Mouse (Mus musculus): ENCODE measurements around the gene Rhobtb3. TPM values are rescaled to one million over a fixed set of nuclear protein-coding genes. Genes with fewer than 3 reads are reported as not detected.
A peak's percentile ranks its signal among the peaks of the same experiment; 100 is the strongest.
"Not testable (repeated sequence)": the region's sequence is repeated elsewhere in the genome, so short reads cannot be mapped to it uniquely, and the experiment has no call there.

Rhobtb3 gene
- total RNA-seq, 4 experiments from 2014 or later = 18.7 to 21.6 (median 20.0) TPM

- DNase-seq (ENCODE audit: low spot score in 2 of 2) = no peak
These were observed 13.7 kb downstream of the Rhobtb3 start for GRCm38 (mm10) chr13:75930023-75930422.

GRCm38 (mm10) chr13:75929071-75929470 lies 14.7 kb downstream of the Rhobtb3 start:
- DNase-seq (ENCODE audit: low spot score in 2 of 2) = not testable (repeated sequence)

- no peak for DNase-seq (ENCODE audit: low spot score in 2 of 2)
These were observed 15.8 kb downstream of the Rhobtb3 start for GRCm38 (mm10) chr13:75927951-75928350.

GRCm38 (mm10) chr13:75914151-75914550 lies 29.6 kb downstream of the Rhobtb3 start:
- peak; percentile 24 to 27 for DNase-seq (ENCODE audit: low spot score in 2 of 2)

DNA sequence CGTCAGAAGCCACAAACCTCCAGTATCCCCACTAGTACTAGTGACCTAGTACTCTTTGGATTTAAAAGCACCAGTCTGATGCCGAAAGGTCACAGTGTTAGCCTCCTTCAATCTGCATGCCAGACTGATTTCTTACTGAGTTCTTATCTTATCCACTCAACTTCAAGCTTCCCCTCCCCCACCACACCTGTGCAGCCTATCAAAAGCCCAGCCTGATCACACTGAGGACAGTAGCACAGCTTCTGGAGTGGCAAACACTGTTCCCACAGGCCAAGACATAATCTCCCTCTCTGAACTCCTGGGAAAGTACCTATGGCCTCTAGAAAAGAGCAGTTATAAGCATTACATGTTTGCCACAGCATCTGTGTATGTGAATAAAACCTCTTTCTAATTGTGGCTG lies 35.5 kb downstream of the Rhobtb3 start:
- DNase-seq (ENCODE audit: low spot score in 2 of 2) = no peak

DNA sequence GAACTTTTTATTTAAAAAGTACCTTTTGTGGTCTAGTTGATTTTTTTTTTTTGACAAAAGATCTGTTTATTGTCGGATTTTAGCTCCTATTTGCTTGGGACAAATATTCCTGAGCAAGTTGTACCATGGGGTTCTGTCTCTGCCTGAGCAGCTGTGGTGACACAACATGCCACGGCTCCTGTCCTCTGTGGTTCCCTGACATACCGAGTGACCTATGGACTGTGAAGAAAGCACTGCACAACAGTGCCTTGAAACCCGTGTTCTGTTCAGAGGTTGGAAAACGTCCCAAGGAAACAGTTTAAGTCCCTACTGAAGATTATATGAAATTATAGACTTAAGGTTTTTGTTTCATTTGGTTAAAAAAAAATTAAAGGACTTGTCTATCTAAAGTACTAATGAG lies 36.6 kb downstream of the Rhobtb3 start:
- DNase-seq (ENCODE audit: low spot score in 2 of 2) = no peak

DNA sequence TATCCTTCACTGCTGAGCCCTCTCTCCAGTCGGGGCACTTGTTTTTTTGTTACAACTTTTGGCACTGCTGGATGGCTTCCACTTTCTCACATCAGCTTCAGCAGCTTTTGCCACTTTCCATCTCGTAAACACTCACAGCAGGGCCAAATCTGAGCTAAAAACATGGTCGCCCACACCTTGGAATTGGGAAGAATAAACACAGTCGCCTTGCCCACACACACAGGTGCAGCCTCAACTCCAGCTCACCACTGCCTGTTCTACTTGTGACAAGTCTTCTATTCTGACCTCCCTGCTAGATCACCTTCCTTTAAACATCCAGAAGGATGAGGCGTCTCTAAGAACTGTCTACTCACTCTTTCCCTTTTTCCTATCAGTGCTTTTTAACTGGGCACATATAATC lies 39.1 kb downstream of the Rhobtb3 start:
- DNase-seq (ENCODE audit: low spot score in 2 of 2) = no peak

DNA sequence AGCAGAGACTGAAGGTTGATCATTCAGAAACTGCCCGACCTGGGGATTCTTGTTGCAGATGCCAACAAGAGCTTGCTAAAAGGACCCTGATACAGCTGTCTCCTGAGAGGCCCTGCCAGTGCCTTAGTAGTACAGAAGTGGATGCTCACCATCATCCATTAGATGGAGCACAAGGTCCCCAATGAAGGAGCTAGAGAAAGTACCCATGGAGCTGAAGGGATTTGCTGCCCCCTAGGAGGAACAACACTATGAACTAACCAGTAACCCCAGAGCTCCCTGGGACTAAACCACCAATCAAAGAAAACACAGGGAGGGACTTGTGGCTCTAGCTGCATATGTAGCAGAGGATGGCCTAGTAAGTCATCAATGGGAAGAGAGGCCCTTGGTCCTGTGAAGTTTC lies 42.8 kb downstream of the Rhobtb3 start:
- not testable (repeated sequence) for DNase-seq (ENCODE audit: low spot score in 2 of 2)

GRCm38 (mm10) chr13:75892876-75893275 lies 50.8 kb downstream of the Rhobtb3 start:
- DNase-seq (ENCODE audit: low spot score in 2 of 2) = no peak

DNA sequence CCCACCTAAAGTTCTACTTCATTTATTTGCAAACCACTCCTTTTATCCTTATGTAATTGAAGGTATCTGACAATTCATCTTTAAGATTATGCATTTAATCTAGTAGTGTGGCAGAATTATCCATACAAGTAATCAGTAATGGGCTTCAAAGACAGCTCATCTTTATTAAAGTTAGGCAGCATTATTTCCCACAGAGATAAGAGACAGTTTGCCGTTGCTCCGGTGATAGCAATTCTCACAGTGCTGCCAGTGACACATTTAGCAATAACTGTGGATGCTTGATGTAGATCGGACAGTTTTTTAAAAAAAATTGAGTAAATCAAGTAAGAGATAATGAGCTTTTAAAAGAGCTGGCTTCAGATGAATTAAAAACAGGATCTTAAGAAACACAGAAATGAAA lies 51.4 kb downstream of the Rhobtb3 start:
- DNase-seq (ENCODE audit: low spot score in 2 of 2) = no peak

GRCm38 (mm10) chr13:75891868-75892267 lies 51.9 kb downstream of the Rhobtb3 start:
- DNase-seq (ENCODE audit: low spot score in 2 of 2) = no peak

GRCm38 (mm10) chr13:75883792-75884191 lies 59.9 kb downstream of the Rhobtb3 start:
- DNase-seq (ENCODE audit: low spot score in 2 of 2) = peak in 1 of 2 experiments; percentile 5

- no peak for DNase-seq (ENCODE audit: low spot score in 2 of 2)
These were observed 63.2 kb downstream of the Rhobtb3 start for GRCm38 (mm10) chr13:75880501-75880900.

- no peak for DNase-seq (ENCODE audit: low spot score in 2 of 2)
These were observed 64.0 kb downstream of the Rhobtb3 start for GRCm38 (mm10) chr13:75879756-75880155.

GRCm38 (mm10) chr13:75877907-75878306 lies 65.8 kb downstream of the Rhobtb3 start:
- DNase-seq (ENCODE audit: low spot score in 2 of 2) = no peak

DNA sequence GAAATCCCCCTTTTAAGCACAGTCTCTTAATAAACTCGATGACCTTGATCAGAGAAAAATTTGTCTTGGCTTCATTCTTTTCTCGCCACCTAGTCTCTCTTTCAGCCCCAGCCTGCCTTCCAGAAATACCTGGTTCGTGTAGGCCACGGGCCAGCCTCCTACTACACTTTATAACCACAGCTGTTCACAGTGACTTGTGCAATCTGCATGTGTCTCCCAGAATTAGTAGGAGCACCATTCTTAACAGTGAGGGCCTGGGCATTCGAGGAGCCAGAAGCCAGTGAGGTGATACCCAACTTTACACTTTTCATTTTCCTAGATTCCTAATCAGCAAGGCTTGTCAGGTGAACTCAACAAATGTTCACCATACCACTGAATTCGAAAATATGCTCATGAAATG lies 67.1 kb downstream of the Rhobtb3 start:
- DNase-seq (ENCODE audit: low spot score in 2 of 2) = no peak

DNA sequence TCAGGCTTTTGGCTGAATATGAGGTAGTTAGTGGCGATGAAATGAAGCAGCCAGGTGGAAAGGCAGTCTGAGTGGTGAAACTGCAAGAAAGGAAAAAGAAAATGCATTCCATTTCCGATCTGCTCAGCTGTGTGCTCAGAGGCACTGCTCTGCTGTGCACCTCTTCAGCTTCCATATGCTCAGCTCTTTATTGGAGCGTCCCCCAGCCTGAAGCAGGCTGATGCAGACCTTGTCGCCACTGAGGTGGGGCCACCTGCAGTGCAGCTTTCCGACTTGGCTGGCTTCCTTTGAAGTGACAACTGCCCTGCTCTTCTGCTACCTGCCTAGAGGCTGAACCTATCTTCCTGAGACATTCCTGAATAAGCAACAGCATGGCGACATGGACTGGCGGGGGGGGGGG lies 67.5 kb downstream of the Rhobtb3 start:
- DNase-seq (ENCODE audit: low spot score in 2 of 2) = not testable (repeated sequence)

- DNase-seq (ENCODE audit: low spot score in 2 of 2) = no peak
These were observed 68.9 kb downstream of the Rhobtb3 start for GRCm38 (mm10) chr13:75874608-75875376.

- no peak for DNase-seq (ENCODE audit: low spot score in 2 of 2)
These were observed 75.8 kb downstream of the Rhobtb3 start for GRCm38 (mm10) chr13:75867876-75868275.

- DNase-seq (ENCODE audit: low spot score in 2 of 2) = no peak
These were observed 78.1 kb downstream of the Rhobtb3 start for GRCm38 (mm10) chr13:75865486-75866184.

DNA sequence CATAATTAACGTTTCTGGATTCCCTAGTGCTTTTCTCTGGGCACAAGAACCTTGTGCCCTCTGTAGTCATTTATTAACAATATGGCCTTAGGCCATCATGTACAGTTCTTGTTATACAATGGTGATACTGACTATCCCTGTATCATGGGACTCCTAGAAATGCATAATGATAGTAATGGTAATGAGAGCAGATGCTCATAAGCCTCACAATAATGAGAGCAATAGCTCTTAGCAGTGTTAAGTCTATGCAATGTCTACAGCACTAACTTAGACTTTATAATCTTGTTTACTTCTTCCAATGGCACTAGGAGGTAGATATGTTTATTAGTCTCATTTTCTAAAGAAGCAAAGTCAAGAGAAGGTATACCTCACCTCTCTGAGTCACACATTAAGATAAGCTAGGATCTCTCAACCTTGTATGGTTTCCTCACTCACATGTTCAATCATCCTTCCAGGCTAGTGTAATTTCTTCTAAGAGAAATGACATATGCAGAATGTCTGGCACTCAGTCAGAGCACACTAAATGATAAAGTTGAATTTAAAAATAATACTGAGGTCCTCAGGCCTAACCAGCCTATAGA lies 84.4 kb downstream of the Rhobtb3 start:
- no peak for DNase-seq (ENCODE audit: low spot score in 2 of 2)

- DNase-seq (ENCODE audit: low spot score in 2 of 2) = no peak
These were observed 90.6 kb downstream of the Rhobtb3 start for GRCm38 (mm10) chr13:75853118-75853517.
